Mouse (Mus musculus) adrenal gland, postnatal 4 days (tissue): ENCODE results near the gene Chrnb1. TPM values are rescaled to one million over a fixed set of nuclear protein-coding genes. Genes with fewer than 3 reads are reported as not detected.

ENCODE experiments used
- DNase-seq, 2 experiments: peaks; one replicate each; pipeline ENCODE4 v3.0.0; 2021 to 2022; ENCODE audit warnings: low spot score in 2 of 2, mixed read lengths in 2 of 2
- total RNA-seq, 2 experiments: library from RNA; stranded (reverse); gene quantifications; 2 replicates each; pipeline ENCODE4 v1.2.3; 2021

Chrnb1 gene
- total RNA-seq, 2 experiments from 2014 or later: 3.6 to 4.0 TPM

DNA sequence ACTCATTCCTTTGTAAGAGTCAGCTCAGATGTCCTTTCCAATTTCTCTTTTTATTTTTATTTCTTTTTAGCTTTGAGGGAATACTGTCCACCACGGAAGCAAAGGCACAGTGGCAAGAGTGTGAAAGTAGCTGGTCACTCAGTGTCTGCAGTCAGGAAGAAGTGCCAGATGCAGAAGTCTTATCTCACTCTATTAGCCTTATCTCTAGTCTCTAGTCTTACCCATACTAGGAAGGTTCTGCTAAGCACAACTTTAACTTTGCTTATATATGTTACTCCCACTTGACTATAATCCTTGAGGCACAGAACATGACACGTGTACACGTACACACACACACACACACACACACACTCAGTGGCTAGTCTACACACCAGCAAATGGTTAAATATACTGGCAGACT lies 44.1 kb downstream of the Chrnb1 start:
- DNase-seq: no peak

Other genes with a start within 250 kb of the Chrnb1 start
- 1 to 10 TPM; 1.1 to 1.7 TPM for gene Dnah2, start 246.8 kb downstream of the Chrnb1 start, total RNA-seq
- gene Efnb3, start 235.7 kb downstream of the Chrnb1 start, total RNA-seq: 1 to 10 TPM; 9.4 to 9.6 TPM
- 10 to 100 TPM; 13.0 to 13.1 TPM for gene Wrap53, start 215.7 kb downstream of the Chrnb1 start, total RNA-seq
- gene Trp53, start 215.6 kb downstream of the Chrnb1 start, total RNA-seq: 100 to 1,000 TPM in 1 of 2 experiments, 10 to 100 TPM in 1; 92.4 to 101 TPM
- 10 to 100 TPM; 74.6 to 83.4 TPM for gene Atp1b2, start 190.0 kb downstream of the Chrnb1 start, total RNA-seq
- under 1 TPM in 1 of 2 experiments, not detected in 1; 0.59 TPM for gene Shbg, start 178.0 kb downstream of the Chrnb1 start, total RNA-seq
- 10 to 100 TPM; 18.3 to 20.9 TPM for gene Sat2, start 173.9 kb downstream of the Chrnb1 start, total RNA-seq
- 100 to 1,000 TPM in 1 of 2 experiments, 10 to 100 TPM in 1; 89.3 to 111 TPM for gene Fxr2, start 163.0 kb downstream of the Chrnb1 start, total RNA-seq
- gene Sox15, start 140.6 kb downstream of the Chrnb1 start, total RNA-seq: under 1 TPM; 0.62 to 0.73 TPM
- 100 to 1,000 TPM; 107 to 119 TPM for gene Mpdu1, start 133.3 kb downstream of the Chrnb1 start, total RNA-seq
- 10 to 100 TPM; 11.9 to 12.5 TPM for gene Cd68, start 129.8 kb downstream of the Chrnb1 start, total RNA-seq
- gene Eif4a1, start 123.5 kb downstream of the Chrnb1 start, total RNA-seq: 100 to 1,000 TPM; 640 to 673 TPM
- gene Senp3, start 113.9 kb downstream of the Chrnb1 start, total RNA-seq: 10 to 100 TPM; 86.6 to 90.7 TPM
- gene Tnfsf13, start 110.2 kb downstream of the Chrnb1 start, total RNA-seq: 1 to 10 TPM; 4.2 to 5.2 TPM
- gene Tnfsf12, start 100.1 kb downstream of the Chrnb1 start, total RNA-seq: 10 to 100 TPM; 23.0 to 23.1 TPM
- gene Tnfsfm13, start 99.8 kb downstream of the Chrnb1 start, total RNA-seq: 1 to 10 TPM; 3.1 to 4.6 TPM
- 100 to 1,000 TPM in 1 of 2 experiments, 10 to 100 TPM in 1; 92.4 to 108 TPM for gene Polr2a, start 37.3 kb downstream of the Chrnb1 start, total RNA-seq
- not detected for gene Slc35g3, start 34.0 kb downstream of the Chrnb1 start, total RNA-seq
- gene Zbtb4, start 30.0 kb downstream of the Chrnb1 start, total RNA-seq: 10 to 100 TPM; 48.5 to 58.3 TPM
- 1 to 10 TPM; 3.4 to 4.8 TPM for gene Fgf11, start 5.9 kb upstream of the Chrnb1 start, total RNA-seq
- gene Tmem102, start 9.7 kb upstream of the Chrnb1 start, total RNA-seq: 1 to 10 TPM in 1 of 2 experiments, under 1 TPM in 1; 0.76 to 1.4 TPM
- not detected for gene Gm39566, start 19.4 kb upstream of the Chrnb1 start, total RNA-seq
- not detected for gene Spem2, start 22.5 kb upstream of the Chrnb1 start, total RNA-seq
- not detected for gene Spem1, start 26.2 kb upstream of the Chrnb1 start, total RNA-seq
- gene Nlgn2, start 41.8 kb upstream of the Chrnb1 start, total RNA-seq: 10 to 100 TPM; 33.6 to 35.2 TPM
- 100 to 1,000 TPM; 141 to 143 TPM for gene Tmem256, start 42.6 kb upstream of the Chrnb1 start, total RNA-seq
- 10 to 100 TPM; 76.6 to 77.9 TPM for gene Plscr3, start 50.4 kb upstream of the Chrnb1 start, total RNA-seq
- gene Tnk1, start 62.8 kb upstream of the Chrnb1 start, total RNA-seq: 1 to 10 TPM in 1 of 2 experiments, under 1 TPM in 1; 0.17 to 1.7 TPM
- not detected for gene Tmem95, start 82.1 kb upstream of the Chrnb1 start, total RNA-seq
- 1 to 10 TPM; 3.4 to 4.1 TPM for gene Kctd11, start 85.5 kb upstream of the Chrnb1 start, total RNA-seq
- gene Acap1, start 99.6 kb upstream of the Chrnb1 start, total RNA-seq: 1 to 10 TPM; 1.4 to 1.7 TPM
- gene 2810408A11Rik, start 105.0 kb upstream of the Chrnb1 start, total RNA-seq: 1 to 10 TPM; 4.8 to 5.6 TPM
- 10 to 100 TPM; 45.9 to 53.3 TPM for gene Neurl4, start 105.1 kb upstream of the Chrnb1 start, total RNA-seq
- 10 to 100 TPM; 60.0 to 67.0 TPM for gene Gps2, start 117.9 kb upstream of the Chrnb1 start, total RNA-seq
- 100 to 1,000 TPM; 598 to 600 TPM for gene Eif5a, start 126.0 kb upstream of the Chrnb1 start, total RNA-seq
- gene Ybx2, start 139.9 kb upstream of the Chrnb1 start, total RNA-seq: 10 to 100 TPM in 1 of 2 experiments, 1 to 10 TPM in 1; 9.7 to 20.6 TPM
- 10 to 100 TPM; 23.6 to 24.8 TPM for gene Slc2a4, start 152.2 kb upstream of the Chrnb1 start, total RNA-seq
- 10 to 100 TPM in 1 of 2 experiments, 1 to 10 TPM in 1; 3.1 to 17.3 TPM for gene Cldn7, start 168.8 kb upstream of the Chrnb1 start, total RNA-seq
- gene Ctdnep1, start 185.2 kb upstream of the Chrnb1 start, total RNA-seq: 100 to 1,000 TPM; 119 to 130 TPM
- gene Elp5, start 186.6 kb upstream of the Chrnb1 start, total RNA-seq: 10 to 100 TPM; 65.5 to 70.9 TPM
- gene Gabarap, start 195.2 kb upstream of the Chrnb1 start, total RNA-seq: 100 to 1,000 TPM; 294 to 311 TPM
- gene Phf23, start 199.8 kb upstream of the Chrnb1 start, total RNA-seq: 10 to 100 TPM; 51.4 to 53.4 TPM
- gene Dvl2, start 204.7 kb upstream of the Chrnb1 start, total RNA-seq: 10 to 100 TPM; 35.5 to 38.2 TPM
- 100 to 1,000 TPM; 295 to 378 TPM for gene Acadvl, start 219.5 kb upstream of the Chrnb1 start, total RNA-seq
- gene Dlg4, start 221.0 kb upstream of the Chrnb1 start, total RNA-seq: 10 to 100 TPM; 63.0 to 64.4 TPM